Mouse (Mus musculus): Measurements from ENCODE around the gene Mfap3. TPM values are rescaled to one million over a fixed set of nuclear protein-coding genes. Genes with fewer than 3 reads are reported as not detected.

Mfap3 gene
- 4.2 and 5.2 TPM in 2 replicates for polyA plus RNA-seq (2012; rRNA removed; ENCODE audit: low replicate concordance)

DNA sequence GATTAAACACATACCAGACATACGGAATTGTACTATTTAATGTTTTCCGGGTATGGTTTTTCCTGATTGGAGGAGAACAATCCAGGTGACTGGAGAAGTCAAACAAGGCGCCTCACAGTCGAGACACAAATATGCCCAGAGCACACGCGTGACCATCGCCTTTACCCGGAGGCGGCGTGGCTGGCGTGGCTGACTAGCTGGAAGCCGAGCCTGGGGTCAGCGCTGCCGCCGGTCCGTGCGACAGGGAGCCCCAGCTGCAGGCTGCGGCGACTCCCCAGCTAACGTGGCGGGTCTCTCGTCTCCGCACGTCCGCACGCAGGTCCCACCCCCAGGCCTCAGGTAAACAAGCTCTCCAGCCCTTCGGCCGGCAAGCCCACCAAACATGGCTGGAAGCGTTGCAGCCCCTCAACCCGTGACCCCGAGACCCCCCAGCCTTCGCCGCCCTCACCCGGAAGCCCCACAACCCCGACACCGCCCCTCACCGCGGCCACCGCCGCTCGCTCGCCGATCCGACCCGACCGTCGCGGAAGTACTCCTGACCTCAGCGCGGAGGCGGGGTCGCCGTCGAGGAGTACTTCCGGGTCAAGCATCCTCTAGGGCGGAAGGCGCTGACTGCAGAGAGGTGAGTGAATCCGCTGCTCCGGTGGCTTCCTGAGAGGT, at the start of gene Mfap3, which contains the start of gene Fam114a2:
Mfap3 (plus strand) TSS at position 574 of the 660 bp plus-strand sequence.
Fam114a2 (minus strand) TSS at position 527 of the 660 bp plus-strand sequence.

Other genes with a start within 250 kb of the Mfap3 start
- 18.4 and 26.3 TPM in 2 replicates for gene Fam114a2, start within 50 bp of the Mfap3 start, polyA plus RNA-seq (2012; rRNA removed; ENCODE audit: low replicate concordance)
- 26.1 and 38.6 TPM in 2 replicates for gene Galnt10, start 126.8 kb downstream of the Mfap3 start, polyA plus RNA-seq (2012; rRNA removed; ENCODE audit: low replicate concordance)